Mouse (Mus musculus) right cerebral cortex, postnatal 25 days (tissue): Measurements from ENCODE around the gene Mea1.

Source experiments
- DNase-seq: peaks from one replicate; pipeline ENCODE4 v3.0.0; 2022

Gene Mea1

DNA sequence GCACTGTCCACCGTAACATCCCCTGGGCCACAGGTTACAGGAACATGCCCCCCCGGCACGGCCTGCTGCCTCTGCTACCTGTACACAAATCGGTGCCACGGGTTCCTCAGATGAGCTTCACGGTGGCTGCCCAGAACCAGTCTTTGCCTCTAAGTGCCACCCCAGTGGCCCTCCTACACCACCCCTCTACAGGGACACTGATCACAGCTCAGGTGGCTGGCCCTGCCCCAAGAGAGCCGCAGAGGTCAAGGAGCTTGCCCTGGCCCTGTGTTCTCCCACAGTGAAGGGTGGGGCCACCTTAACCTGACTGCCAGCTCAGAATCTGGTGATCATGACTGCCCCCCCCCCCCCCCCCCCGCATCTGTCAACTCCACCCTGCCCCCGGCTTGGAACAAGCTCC lies at the start of gene Mea1:
Mea1 (plus strand) TSS at position 378 of the 400 bp plus-strand sequence.
- no peak for DNase-seq

DNA sequence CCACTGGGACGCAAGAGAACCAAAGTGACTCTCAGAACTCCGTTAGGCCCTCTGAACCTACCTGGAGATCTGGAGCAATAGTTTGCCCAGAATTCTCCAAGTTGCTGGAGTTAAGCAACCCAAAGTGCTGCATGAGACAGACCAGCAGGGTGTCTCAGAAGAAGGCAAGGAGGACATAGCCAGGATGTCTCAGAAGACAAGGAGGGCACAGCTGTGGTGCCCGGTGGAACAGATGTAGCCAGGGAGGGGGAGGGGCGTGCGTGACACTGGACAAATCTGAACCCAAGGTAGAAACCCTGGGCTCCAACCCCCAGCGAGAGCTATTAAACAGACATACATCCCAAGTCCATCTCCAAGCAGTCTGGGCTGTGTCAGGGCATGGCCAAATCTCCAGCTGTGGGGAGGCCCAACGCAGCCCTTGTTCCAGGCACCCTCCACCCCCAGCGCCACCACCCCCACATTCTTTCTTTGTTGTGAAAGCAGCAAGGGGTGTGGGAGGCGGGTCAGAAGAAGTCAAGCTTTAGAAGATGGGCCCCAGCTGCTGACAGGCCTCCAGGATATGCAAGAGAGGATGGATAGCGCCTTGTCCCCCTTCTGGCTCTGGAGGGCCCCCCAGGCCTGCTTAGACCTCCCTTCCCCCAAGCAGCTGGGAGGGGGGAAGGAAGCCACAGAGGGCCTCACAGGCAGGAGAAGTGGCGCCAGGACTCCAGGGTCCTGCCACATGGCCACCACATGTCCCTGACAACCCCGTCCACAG lies 48.7 kb upstream of the Mea1 start:
- DNase-seq: no peak

DNA sequence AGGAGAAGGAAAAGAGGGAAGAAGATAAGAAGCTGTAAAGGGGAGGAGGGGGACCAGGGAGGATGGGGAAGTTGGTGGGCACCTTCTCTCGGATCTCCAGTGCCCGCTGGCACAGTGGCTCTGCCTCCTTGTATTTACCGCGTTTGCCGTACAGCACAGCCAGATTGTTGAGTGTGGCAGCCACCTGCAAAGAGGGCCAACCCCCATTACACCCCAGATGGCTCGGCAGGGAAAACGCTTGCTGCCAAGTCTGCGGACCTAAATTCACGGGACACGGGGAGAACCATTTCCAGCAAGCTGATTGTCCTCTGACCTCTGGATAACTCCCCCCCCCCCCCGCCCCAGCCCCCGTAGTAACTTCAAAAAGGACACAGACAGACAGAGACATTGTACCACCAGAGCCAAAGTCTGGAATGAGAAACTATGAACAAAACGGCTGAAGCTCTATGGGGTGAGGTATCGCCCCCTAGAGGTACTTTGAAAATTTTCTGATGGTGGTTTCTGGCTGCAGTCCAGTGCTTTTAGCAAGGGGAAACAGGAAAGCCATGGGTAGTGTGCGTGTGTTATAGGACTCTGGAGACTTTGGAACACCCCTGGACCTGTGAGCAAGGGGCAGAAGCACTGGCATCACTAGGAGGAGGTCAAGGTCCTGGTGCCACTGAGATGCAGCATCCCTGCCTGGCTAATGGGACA lies 41.6 kb upstream of the Mea1 start:
- peak; percentile 60 for DNase-seq

DNA sequence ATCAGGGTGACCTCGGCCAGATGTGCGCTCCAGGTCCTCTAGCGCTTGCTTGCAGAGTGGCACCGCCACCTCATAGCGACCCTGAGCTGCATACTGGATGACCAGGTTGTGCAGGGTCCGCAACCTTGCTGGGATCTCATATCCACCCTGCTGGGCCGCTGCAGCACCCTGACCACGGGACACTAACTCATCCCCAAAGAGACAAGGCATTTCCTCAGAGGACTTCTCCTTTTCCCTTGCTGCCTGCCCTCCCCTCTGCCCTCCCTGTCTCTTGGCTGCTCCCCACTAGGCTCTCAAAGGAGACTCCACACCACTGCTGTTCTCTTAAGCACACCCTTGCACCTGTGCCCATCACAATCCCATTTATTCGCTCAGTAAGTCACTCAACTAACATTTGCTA lies 38.7 kb upstream of the Mea1 start:
- DNase-seq: no peak

DNA sequence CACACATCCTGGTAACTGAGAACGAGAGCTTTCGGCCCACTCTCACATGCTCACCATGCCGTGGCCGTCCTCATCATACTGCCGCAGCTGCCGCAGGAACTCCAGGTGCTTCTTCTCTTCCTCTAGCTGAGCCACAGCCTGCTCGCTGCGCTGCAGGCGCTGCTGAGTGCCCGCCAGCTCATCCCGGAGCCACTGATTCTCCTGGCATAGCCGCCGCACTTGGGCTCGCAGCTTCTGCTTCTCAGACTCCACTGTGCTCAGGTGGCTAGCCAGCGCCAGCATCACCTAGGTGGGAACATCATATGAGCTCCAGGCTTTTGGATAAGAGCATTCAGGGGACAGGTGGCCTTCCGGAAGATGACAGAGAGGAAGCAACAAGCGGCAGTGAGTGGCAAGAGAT lies 36.5 kb upstream of the Mea1 start:
- no peak for DNase-seq

DNA sequence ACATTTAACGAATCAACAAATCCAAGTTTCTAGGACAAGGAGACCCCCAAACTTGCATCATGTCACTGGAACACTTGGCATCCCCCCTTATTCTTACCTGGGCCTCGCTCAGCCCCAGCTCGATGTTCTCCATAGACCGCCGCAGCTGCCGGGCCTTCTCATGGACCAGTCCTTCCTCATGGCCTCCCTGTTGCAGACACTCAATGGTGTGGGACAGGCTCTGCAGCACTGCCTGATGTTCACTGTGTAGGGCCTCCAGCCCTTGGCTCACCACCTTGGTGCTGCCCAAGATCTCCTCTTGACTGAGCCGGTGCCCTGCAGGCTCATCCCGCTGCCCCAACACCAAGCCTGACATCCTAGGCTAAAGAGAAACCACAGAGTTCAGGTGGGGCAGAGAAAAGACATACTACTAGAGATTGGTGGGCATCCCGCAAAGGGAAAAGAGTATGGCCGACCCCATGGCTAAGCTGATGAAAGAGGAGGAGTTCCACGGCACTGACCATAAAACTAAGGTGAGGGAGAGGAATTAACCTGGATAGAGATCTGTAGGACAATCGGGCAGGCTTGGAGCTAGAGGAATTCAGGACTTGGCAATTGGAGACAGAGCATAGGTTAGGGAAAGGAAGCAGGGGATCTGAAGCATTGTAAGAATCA lies 34.3 kb upstream of the Mea1 start:
- DNase-seq: no peak

DNA sequence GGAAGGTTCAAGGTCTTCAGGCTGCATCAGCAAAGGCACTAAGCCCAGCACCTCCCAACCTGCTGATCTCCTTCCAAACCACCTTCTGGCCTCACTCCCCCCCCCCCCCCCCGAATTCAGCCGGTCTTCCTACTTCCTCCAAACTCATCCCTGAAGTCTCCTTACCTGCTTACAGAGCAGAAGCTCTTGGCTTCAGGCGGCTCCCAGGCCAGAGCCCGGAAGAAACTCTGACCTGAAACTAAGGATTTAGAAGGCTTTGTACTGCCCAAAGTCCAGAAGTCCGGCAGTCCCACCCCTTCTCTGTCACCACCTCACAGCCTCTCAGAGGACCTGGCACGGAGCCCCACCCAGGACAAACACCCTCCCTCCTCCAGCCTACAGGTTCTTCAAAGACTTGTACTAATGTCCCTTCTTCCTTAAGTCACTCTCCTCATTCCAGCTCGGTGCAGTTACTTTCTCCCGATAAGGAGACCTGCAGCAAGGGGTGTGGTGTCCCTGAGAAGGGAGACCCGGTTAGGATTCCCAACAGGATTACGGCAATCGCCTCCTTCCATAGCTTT lies 33.6 kb upstream of the Mea1 start:
- no peak for DNase-seq

DNA sequence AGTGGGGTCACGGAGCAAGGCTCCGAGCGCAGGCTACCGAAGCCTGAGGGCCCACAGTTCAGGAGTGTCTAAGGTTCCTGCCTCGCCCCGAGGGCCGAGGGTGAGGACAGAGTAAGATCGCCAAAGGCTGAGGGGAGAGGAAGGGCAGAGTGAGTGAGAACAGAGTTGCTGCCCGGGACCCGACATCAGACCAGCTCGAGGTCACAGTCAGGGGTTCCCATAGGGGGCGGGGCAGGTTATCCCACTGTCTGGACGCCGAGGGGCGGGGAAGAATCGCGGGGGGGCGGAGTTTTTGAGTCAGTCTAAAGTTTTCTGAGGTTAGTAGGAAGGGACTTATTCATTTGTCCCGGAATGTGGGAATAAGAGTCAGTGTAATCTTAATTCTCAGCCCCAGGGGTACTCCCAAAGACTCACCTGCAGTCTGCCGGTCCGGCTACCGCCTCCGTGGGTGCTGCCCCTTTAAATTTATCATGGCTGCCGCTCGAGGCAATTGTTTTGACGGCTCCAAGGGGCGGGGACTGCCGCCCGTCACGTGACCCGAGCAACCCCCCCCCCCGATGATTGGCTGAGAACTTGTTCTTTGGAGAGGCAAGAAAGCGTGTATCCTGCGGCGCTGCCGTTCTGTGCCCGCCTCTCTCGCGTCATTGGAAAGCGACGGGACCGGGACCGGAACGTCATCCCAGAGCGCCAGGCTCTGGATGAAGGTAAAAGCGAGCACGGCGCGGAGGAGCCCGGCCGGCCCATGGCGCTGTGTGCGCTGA lies 32.9 kb upstream of the Mea1 start, which contains the start of the genes Klc4 and Mrpl2:
Klc4 (minus strand) TSS at position 462 of the 761 bp plus-strand sequence.
Mrpl2 (plus strand) TSS at position 669 of the 761 bp plus-strand sequence.
- peak; percentile 98 for DNase-seq

DNA sequence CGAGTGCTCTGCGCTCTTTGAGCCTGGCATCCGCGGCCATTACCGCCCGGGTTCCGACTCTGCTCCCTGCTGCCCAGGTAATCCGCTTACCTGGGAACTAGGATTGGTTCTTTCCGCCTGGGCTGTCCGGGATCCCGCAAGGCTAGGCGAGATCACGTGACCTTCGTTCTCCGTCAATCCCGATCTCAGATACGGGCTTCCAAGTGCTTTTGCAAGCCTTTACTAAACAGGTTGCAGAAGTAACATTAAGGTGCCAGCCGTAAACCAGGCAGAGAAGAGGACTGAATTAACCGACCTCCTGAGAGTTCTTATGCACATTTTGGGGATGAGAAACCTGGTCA lies 32.3 kb upstream of the Mea1 start:
- no peak for DNase-seq

DNA sequence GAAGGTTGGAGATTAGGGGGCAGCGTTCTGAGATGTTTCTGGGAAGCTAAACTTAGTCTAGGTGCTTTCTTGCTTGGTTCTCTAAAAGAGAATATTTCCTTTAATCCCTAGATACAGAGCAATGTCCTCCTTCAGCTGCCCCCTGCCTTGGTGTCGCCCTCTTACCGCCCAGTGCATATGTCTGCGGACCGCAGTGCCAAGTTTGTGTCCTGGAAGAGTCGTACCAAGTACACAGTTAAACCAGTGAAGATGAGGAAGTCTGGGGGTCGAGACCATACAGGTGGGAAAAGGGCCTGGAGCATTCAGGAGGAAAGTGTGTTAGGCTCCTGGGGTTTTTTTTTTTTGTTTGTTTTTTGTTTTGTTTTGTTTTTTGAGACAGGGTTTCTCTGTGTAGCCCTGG lies 31.3 kb upstream of the Mea1 start:
- DNase-seq: no peak

DNA sequence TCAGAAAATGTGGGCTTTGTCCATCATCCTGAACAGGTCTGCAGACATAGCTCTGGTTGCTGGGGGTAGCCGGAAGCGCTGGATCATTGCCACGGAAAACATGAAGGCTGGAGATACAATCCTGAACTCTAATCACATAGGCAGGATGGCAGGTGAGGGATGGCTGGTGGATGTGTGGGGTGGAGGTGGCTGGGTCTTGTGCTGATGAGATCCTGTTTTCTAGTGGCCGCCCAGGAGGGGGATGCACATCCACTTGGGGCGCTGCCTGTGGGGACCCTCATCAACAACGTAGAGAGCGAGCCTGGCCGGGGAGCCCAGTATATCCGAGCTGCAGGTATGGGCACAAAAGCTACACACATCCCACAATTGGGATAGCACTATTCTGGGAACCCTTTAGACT lies 30.2 kb upstream of the Mea1 start:
- DNase-seq: no peak

DNA sequence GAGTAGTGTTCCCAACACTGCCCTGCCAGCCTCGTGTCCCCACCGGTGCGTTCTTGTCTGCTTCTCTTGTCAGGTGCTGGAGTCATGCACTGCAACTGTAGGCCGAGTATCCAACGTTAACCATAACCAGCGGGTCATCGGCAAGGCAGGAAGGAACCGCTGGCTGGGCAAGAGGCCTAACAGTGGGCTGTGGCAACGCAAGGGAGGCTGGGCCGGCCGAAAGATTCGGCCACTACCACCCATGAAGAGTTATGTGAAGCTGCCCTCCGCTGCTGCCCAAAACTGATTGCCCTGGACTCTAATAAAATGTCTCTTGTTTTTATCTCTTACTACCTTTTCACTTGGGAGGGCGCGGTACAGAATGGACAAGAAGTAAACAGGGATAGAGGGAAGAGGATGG lies 28.8 kb upstream of the Mea1 start:
- no peak for DNase-seq

DNA sequence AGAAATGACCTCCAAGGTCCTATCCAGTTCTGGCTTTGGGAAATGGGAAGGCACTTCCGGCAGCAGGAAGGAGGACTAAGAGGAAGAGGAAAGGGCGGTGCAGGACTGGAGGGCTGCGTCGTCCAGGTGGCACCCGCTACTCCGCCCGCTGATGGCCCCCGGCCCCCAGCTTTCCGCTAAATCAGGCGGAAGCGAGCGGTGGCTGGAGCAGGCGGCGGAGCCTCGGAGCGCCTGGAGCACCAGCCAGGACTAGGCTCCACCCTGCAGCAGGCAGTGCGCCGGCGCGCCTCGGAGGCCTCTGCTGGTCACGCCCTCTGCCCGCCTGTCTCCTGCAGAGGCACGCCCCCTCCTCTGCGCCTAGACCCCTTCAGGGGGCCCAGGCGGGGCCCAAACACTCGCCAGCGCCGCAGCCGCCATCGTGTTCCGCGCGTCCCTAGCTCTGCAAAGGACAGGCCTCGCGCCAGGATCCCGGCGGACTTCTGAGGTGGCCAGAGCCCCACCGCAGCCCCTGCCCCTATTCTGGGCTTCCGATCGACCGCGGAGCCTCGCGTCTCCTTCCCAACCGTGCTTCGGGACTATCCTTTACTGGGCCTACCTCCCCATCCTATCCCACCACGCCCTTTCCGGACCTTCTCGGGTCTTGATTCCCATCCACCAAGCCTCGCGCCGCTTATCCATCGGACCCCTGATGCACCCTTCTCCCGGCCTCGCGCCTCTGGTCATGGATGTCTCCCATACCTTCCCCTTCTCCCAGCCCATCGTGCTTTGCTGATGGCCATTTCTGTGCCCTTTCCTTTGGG lies 28.2 kb upstream of the Mea1 start, which contains the start of gene Cul7:
Cul7 (plus strand) TSS at position 106 of the 800 bp plus-strand sequence.
- DNase-seq: peak; percentile 92

DNA sequence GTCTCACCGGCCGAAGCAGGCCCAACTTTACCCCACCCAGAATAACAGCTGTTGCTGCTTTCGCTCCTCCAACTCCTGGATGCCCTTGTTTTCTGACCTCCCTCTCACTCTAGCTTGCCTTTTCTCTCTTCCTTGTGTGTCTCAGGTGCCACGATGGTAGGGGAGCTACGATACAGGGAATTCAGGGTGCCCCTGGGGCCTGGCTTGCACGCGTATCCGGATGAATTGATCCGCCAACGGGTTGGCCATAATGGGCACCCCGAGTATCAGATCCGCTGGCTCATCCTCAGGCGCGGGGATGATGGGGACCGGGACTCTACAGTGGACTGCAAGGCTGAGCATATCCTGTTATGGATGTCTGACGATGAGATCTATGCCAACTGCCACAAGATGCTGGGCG lies 27.3 kb upstream of the Mea1 start:
- DNase-seq: no peak

DNA sequence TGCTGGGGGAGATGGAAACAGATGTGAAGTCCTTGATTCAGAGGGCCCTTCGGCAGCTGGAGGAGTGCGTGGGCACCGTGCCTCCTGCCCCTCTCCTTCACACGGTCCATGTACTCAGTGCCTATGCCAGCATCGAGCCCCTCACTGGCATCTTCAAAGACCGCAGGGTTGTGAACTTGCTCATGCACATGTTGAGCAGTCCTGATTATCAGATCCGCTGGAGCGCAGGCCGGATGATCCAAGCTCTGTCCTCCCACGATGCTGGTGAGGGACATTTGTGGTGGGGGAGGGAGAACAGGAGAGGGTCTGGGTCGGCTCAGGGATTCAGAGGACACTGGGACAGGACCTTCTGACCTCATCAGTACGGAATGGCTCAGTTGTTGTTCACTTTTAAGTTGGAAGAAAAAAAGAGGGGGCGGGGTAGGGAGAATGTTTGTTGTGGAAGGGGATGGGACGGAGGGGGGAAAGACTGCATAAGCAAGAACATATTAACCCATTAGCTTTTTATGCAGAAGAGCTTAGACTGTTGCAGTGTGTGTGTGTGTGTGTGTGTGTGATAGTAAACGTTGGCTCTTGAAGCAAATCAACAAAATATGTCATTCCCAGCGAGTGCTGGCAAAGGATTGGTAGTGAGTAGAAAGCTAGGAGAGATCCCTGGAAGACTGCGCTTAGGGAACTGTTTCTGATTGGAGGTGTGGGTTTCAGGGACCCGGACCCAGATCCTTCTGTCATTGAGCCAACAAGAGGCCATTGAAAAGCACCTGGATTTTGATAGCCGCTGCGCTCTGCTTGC lies 26.6 kb upstream of the Mea1 start:
- DNase-seq: no peak

DNA sequence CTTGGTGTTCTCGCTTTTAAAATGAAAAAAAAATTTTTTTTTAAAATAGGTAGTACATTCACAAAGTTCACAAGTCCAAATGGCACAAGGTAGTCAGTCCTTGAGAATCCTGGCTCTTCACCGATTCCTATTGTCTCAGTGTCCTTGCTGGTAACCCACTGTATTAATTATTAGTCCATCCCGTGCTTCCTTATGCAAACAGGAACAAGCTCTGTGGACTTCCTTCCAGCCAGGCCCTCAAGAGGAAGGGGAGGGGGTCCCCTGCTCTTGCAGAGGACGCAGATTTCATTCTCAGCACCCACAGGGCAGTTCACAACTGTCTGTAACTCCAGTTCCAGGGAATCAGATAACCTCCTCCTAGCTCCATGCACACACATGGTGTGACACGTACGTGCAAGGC lies 22.5 kb upstream of the Mea1 start:
- DNase-seq: no peak

DNA sequence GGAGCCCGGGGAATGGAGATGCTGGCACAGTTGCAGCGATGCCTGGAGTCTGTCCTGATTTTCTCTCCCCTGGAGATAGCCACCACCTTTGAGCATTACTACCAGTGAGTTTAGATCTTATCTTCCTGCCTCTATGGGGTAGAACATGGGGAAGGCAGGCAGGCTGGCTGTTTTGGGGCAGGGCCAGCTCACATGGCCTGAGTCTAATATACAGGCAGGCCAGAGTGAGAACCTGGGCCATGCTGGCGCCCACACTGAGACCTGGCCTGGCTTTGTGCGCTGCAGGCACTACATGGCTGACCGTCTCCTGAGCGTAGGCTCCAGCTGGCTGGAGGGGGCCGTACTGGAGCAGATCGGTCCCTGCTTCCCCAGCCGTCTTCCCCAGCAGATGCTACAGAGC lies 17.2 kb upstream of the Mea1 start:
- DNase-seq: no peak

DNA sequence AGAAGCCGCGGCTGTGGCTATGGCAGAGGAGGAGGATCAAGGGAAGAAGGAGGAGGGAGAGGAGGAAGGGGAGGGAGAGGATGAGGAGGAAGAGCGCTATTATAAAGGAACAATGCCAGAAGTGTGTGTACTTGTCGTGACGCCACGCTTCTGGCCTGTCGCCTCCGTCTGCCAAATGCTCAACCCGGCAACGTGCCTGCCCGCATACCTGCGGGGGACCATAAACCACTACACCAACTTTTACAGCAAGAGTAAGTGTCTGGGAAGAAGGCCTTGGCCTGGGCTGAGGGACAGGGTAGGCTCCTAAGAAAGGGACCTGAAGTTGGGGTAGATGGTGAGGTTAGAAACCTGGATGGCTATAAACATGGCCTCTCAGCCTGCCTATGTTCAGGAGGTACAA lies 16.6 kb upstream of the Mea1 start:
- no peak for DNase-seq

DNA sequence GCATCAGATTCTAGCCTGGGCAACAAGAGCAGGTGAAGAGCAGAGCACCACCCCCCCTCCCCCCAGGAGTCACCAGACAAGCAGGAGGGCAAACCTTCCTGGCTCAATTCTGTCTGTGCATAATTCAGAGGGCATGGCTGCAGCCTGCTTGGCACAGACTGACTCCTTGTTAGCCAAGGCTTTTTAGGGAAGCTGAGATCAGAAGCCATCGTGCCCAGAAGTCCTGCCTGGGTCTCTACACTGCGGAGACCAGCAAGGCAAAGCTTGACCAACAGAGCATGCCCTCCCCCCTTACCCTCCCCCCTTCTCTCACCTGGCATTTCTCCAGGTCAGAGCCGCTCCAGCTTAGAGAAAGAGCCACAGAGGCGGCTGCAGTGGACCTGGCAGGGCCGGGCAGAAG lies 15.9 kb upstream of the Mea1 start:
- no peak for DNase-seq

DNA sequence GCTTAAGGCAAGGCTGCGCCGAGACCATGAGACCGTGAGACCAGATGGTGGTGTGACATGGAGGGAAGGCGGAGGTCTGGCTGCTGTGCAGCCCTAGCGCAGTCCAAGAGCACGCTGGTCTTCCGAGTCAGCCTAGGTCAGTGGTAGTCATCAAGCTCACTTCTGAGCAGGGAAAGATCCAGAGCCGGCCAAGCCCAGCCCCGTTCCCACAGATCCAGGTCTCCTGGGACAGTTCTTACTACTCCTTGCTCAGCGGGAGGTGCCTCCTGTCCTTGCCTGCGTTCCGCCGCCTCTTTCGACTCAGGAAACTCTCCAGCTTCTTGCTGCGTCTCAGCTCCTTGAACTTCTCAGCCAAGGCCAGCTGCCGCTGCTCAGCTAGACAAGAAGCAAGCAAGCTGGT lies 10.9 kb upstream of the Mea1 start:
- no peak for DNase-seq

DNA sequence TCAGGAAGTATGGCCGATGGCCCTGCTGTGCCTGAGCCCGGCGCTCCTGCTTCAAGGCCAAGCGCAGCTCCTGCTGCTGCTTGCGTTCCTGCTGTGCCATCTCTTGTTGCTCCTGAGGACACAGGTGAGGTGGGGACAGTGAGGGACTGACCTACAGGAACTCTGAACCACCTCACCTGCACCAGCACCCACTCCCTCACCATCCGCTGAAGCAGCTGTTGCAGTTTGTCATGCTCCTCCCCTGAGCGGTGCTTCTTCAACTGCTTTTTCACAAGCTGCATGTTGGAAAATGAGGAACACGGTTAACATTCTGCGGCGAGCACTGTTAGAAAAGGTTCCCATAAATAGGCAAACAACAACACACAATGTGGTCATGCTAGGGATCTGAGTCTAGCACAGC lies 8.7 kb upstream of the Mea1 start:
- no peak for DNase-seq
